Mouse (Mus musculus) limb, embryonic 14.5 days (tissue): ENCODE results near the gene Fxyd1. TPM values are rescaled to one million over a fixed set of nuclear protein-coding genes. Genes with fewer than 3 reads are reported as not detected.

Experiments used
- ATAC-seq: fragments of 200-750 bp; cut with Nextera tagmentation; 2 replicates; pipeline ENCODE4 v1.8.0; 2017; ENCODE audit warnings: low read depth, moderate number of reproducible peaks, moderate TSS enrichment; ENCODE audit not compliant: low FRiP score
- DNase-seq: peaks from one replicate; pipeline ENCODE4 v3.0.0-alpha.2; 2015; ENCODE audit warnings: low spot score
- H3K27ac ChIP-seq: fragments of 300-500 bp; sonication (generic); replicated peaks from 2 replicates; pipeline ENCODE4 v1.5.1; 2014; ENCODE audit warnings: low read depth, mild to moderate bottlenecking, low read length, moderate library complexity, mixed read lengths
- H3K27me3 ChIP-seq: fragments of 300-500 bp; sonication (generic); 2 replicates; pipeline ENCODE4 v1.6.1; 2014; ENCODE audit warnings: low read length, mixed read lengths; ENCODE audit not compliant: control insufficient read depth, insufficient read depth
- H3K36me3 ChIP-seq: fragments of 300-500 bp; sonication (generic); 2 replicates; pipeline ENCODE4 v1.6.1; 2014; ENCODE audit warnings: mild to moderate bottlenecking, low read length, moderate library complexity, mixed read lengths; ENCODE audit not compliant: control insufficient read depth, insufficient read depth
- H3K4me1 ChIP-seq: fragments of 300-500 bp; sonication (generic); 2 replicates; pipeline ENCODE4 v1.6.1; 2014; ENCODE audit warnings: antibody characterized with exemption, low read length, mixed read lengths; ENCODE audit not compliant: control insufficient read depth, insufficient read depth
- H3K4me2 ChIP-seq: fragments of 300-500 bp; sonication (generic); replicated peaks from 2 replicates; pipeline ENCODE4 v1.6.1; 2014; ENCODE audit warnings: low read depth, mild to moderate bottlenecking, low read length, moderate library complexity; ENCODE audit not compliant: severe bottlenecking
- H3K4me3 ChIP-seq: fragments of 300-500 bp; sonication (generic); replicated peaks from 2 replicates; pipeline ENCODE4 v1.5.1; 2014; ENCODE audit warnings: low read length
- H3K9ac ChIP-seq: fragments of 300-500 bp; sonication (generic); 2 replicates; pipeline ENCODE4 v1.6.1; 2014; ENCODE audit warnings: mild to moderate bottlenecking, low read depth, low read length, moderate library complexity; ENCODE audit not compliant: severe bottlenecking
- H3K9me3 ChIP-seq: fragments of 300-500 bp; sonication (generic); 2 replicates; pipeline ENCODE4 v1.6.1; 2016; ENCODE audit warnings: low read length; ENCODE audit not compliant: control insufficient read depth
- POLR2A ChIP-seq: fragments of 200-500 bp; IDR thresholded peaks from 2 replicates; pipeline ENCODE4 v1.8.0; 2012; ENCODE audit warnings: inconsistent platforms, mild to moderate bottlenecking, moderate library complexity, borderline replicate concordance; ENCODE audit not compliant: insufficient read depth, insufficient read length; ENCODE audit errors: extremely low read depth
- WGBS: fragments of 180-500 bp; shearing (Covaris S2); extraction: QIAGEN DNeasy Blood & Tissue Kit; methylation state at CpG from one replicate; pipeline ENCODE4 v1.1.7; 2014; 5-methylcytosine and 5-hydroxymethylcytosine counted together
- microRNA-seq: library from miRNA; unstranded; fragments of <30 nt; microRNA quantifications from one replicate; pipeline ENCODE4, GENCODE M21; 2016
- polyA plus RNA-seq, 2 experiments: library from polyadenylated mRNA; depleted of rRNA in 1 of 2; stranded (reverse) in 1 of 2; unstranded in 1 of 2; fragments of >200 nt; fragmentation: Nextera tagmentation in 1 of 2; extraction: Ambion mirVana in 1 of 2; gene quantifications; 2 replicates each; pipeline versions ENCODE4 v1.2.1 to v1.2.3; 2012 to 2014

The Fxyd1 gene
- polyA plus RNA-seq, 2 experiments, result 92.6 to 95.6 TPM

GRCm38 (mm10) chr7:31017104-31017901 is 39.7 kb downstream of the Fxyd1 start:
- Histone ChIP-seq H3K9ac (no peak overlapping the region), H3K9me3 (no peaks in the 10 kb centered on the region), H3K27me3 (no peaks in the 10 kb centered on the region), H3K4me1 (peaks cover 5% of the 10 kb centered on the region; the same call in 1 of the 2 replicates), H3K27ac (peak overlapping the region; percentile 8; the same call in 1 of the 2 replicates), H3K4me2 (no peak overlapping the region), H3K4me3 (no peak overlapping the region), H3K36me3 (no peaks in the 10 kb centered on the region)
- ATAC-seq (peak; percentile 76; the same call in 1 of the 2 replicates), DNase-seq (peak; percentile 84)
- TF ChIP-seq POLR2A, result no peak
- WGBS, result 29% methylated on average over 10 of the region's 10 CpGs

GRCm38 (mm10) chr7:31012971-31013370 is 44.0 kb downstream of the Fxyd1 start:
- Histone ChIP-seq H3K36me3 (no peaks in the 10 kb centered on the region), H3K4me2 (no peak overlapping the region), H3K9ac (no peak overlapping the region), H3K4me3 (no peak overlapping the region), H3K27ac (no peak overlapping the region), H3K27me3 (no peaks in the 10 kb centered on the region), H3K4me1 (peaks cover 5% of the 10 kb centered on the region; the same call in 1 of the 2 replicates), H3K9me3 (no peaks in the 10 kb centered on the region)
- 85% methylated on average over 5 of the region's 5 CpGs for WGBS
- no peak for TF ChIP-seq POLR2A
- ATAC-seq (no peak), DNase-seq (no peak)

- Histone ChIP-seq H3K9me3 (no peaks in the 10 kb centered on the region), H3K36me3 (no peaks in the 10 kb centered on the region), H3K4me1 (no peaks in the 10 kb centered on the region), H3K9ac (no peak overlapping the region), H3K27ac (no peak overlapping the region), H3K4me2 (no peak overlapping the region), H3K4me3 (no peak overlapping the region), H3K27me3 (no peaks in the 10 kb centered on the region)
- TF ChIP-seq POLR2A, result no peak
- no peak for DNase-seq
- ATAC-seq, result no peak
- WGBS, result 19% methylated on average over 3 of the region's 3 CpGs
These were observed 48.1 kb downstream of the Fxyd1 start for GRCm38 (mm10) chr7:31008889-31009288.

- no peak overlapping the region for H3K4me3 ChIP-seq
- no peak overlapping the region for H3K9ac ChIP-seq
- WGBS, result 70% methylated on average over 1 of the region's 1 CpGs
- no peak overlapping the region for H3K4me2 ChIP-seq
- no peak for TF ChIP-seq POLR2A
- no peaks in the 10 kb centered on the region for H3K36me3 ChIP-seq
- H3K4me1 ChIP-seq, result no peaks in the 10 kb centered on the region
- H3K27me3 ChIP-seq, result no peaks in the 10 kb centered on the region
- no peaks in the 10 kb centered on the region for H3K9me3 ChIP-seq
- ATAC-seq, result peak; percentile 32; the same call in 1 of the 2 replicates
- no peak for DNase-seq
- no peak overlapping the region for H3K27ac ChIP-seq
These were observed 48.8 kb downstream of the Fxyd1 start for GRCm38 (mm10) chr7:31008175-31008574.

GRCm38 (mm10) chr7:31007775-31008174 is 49.2 kb downstream of the Fxyd1 start:
- no peak overlapping the region for H3K9ac ChIP-seq
- H3K27ac ChIP-seq, result no peak overlapping the region
- DNase-seq (no peak), ATAC-seq (no peak)
- H3K4me1 ChIP-seq, result no peaks in the 10 kb centered on the region
- no peak overlapping the region for H3K4me2 ChIP-seq
- H3K36me3 ChIP-seq, result no peaks in the 10 kb centered on the region
- no peaks in the 10 kb centered on the region for H3K27me3 ChIP-seq
- H3K4me3 ChIP-seq, result no peak overlapping the region
- WGBS, result 63% methylated on average over 1 of the region's 1 CpGs
- no peaks in the 10 kb centered on the region for H3K9me3 ChIP-seq
- no peak for TF ChIP-seq POLR2A

- no peak overlapping the region for H3K27ac ChIP-seq
- no peak for DNase-seq
- H3K4me1 ChIP-seq, result peaks cover 10% of the 10 kb centered on the region
- 60% methylated on average over 8 of the region's 8 CpGs for WGBS
- no peak overlapping the region for H3K9ac ChIP-seq
- H3K27me3 ChIP-seq, result no peaks in the 10 kb centered on the region
- H3K9me3 ChIP-seq, result no peaks in the 10 kb centered on the region
- no peaks in the 10 kb centered on the region for H3K36me3 ChIP-seq
- TF ChIP-seq POLR2A, result no peak
- no peak overlapping the region for H3K4me2 ChIP-seq
- no peak for ATAC-seq
- H3K4me3 ChIP-seq, result no peak overlapping the region
These were observed 54.3 kb downstream of the Fxyd1 start for GRCm38 (mm10) chr7:31002650-31003049.

Small RNAs within 50 kb of the gene (microRNA-seq; reads per million reads assigned to microRNA genes)
- gene Mir7050, result not detected

Other genes starting within 250 kb of the Fxyd1 start
- gene Ffar2, start 233.4 kb downstream of the Fxyd1 start, polyA plus RNA-seq (2012; rRNA removed), result 0.12 and 0.18 TPM in 2 replicates
- 0.44 TPM in 1 of 2 replicates, not detected in the other for gene Ffar2, start 233.4 kb downstream of the Fxyd1 start, polyA plus RNA-seq (2014; fragmentation: Nextera tagmentation; extraction: Ambion mirVana)
- not detected in 2 replicates for gene Ffar3, start 201.0 kb downstream of the Fxyd1 start, polyA plus RNA-seq (2012; rRNA removed)
- gene Ffar3, start 201.0 kb downstream of the Fxyd1 start, polyA plus RNA-seq (2014; fragmentation: Nextera tagmentation; extraction: Ambion mirVana), result not detected in 2 replicates
- gene Ffar1, start 195.6 kb downstream of the Fxyd1 start, polyA plus RNA-seq (2012; rRNA removed), result 0.01 and 0.03 TPM in 2 replicates
- gene Ffar1, start 195.6 kb downstream of the Fxyd1 start, polyA plus RNA-seq (2014; fragmentation: Nextera tagmentation; extraction: Ambion mirVana), result not detected in 2 replicates
- gene Cd22, start 176.9 kb downstream of the Fxyd1 start, polyA plus RNA-seq (2012; rRNA removed), result 0.09 and 0.11 TPM in 2 replicates
- gene Cd22, start 176.9 kb downstream of the Fxyd1 start, polyA plus RNA-seq (2014; fragmentation: Nextera tagmentation; extraction: Ambion mirVana), result 0.10 TPM in 1 of 2 replicates, not detected in the other
- 1.2 and 2.4 TPM in 2 replicates for gene Mag, start 142.3 kb downstream of the Fxyd1 start, polyA plus RNA-seq (2012; rRNA removed)
- gene Mag, start 142.3 kb downstream of the Fxyd1 start, polyA plus RNA-seq (2014; fragmentation: Nextera tagmentation; extraction: Ambion mirVana), result 0.35 and 1.2 TPM in 2 replicates
- 0.55 TPM in 1 of 2 replicates, not detected in the other for gene Hamp2, start 132.5 kb downstream of the Fxyd1 start, polyA plus RNA-seq (2012; rRNA removed)
- not detected in 2 replicates for gene Hamp2, start 132.5 kb downstream of the Fxyd1 start, polyA plus RNA-seq (2014; fragmentation: Nextera tagmentation; extraction: Ambion mirVana)
- gene Hamp, start 113.2 kb downstream of the Fxyd1 start, polyA plus RNA-seq (2012; rRNA removed), result 0.23 TPM in 1 of 2 replicates, not detected in the other
- gene Hamp, start 113.2 kb downstream of the Fxyd1 start, polyA plus RNA-seq (2014; fragmentation: Nextera tagmentation; extraction: Ambion mirVana), result not detected in 2 replicates
- gene Usf2, start 100.4 kb downstream of the Fxyd1 start, polyA plus RNA-seq (2012; rRNA removed), result 150 and 169 TPM in 2 replicates
- 24.0 and 24.5 TPM in 2 replicates for gene Usf2, start 100.4 kb downstream of the Fxyd1 start, polyA plus RNA-seq (2014; fragmentation: Nextera tagmentation; extraction: Ambion mirVana)
- gene Lsr, start 83.7 kb downstream of the Fxyd1 start, polyA plus RNA-seq (2012; rRNA removed), result 24.3 and 32.3 TPM in 2 replicates
- 29.4 and 29.9 TPM in 2 replicates for gene Lsr, start 83.7 kb downstream of the Fxyd1 start, polyA plus RNA-seq (2014; fragmentation: Nextera tagmentation; extraction: Ambion mirVana)
- gene Fam187b, start 83.4 kb downstream of the Fxyd1 start, polyA plus RNA-seq (2012; rRNA removed), result 1.4 TPM in 2 replicates
- gene Fam187b, start 83.4 kb downstream of the Fxyd1 start, polyA plus RNA-seq (2014; fragmentation: Nextera tagmentation; extraction: Ambion mirVana), result 1.1 and 1.4 TPM in 2 replicates
- 17.4 and 20.5 TPM in 2 replicates for gene Fxyd5, start 14.7 kb downstream of the Fxyd1 start, polyA plus RNA-seq (2012; rRNA removed)
- 28.8 and 31.3 TPM in 2 replicates for gene Fxyd5, start 14.7 kb downstream of the Fxyd1 start, polyA plus RNA-seq (2014; fragmentation: Nextera tagmentation; extraction: Ambion mirVana)
- gene Fxyd7, start 5.7 kb downstream of the Fxyd1 start, polyA plus RNA-seq (2012; rRNA removed), result 14.9 and 19.3 TPM in 2 replicates
- 15.3 and 16.2 TPM in 2 replicates for gene Fxyd7, start 5.7 kb downstream of the Fxyd1 start, polyA plus RNA-seq (2014; fragmentation: Nextera tagmentation; extraction: Ambion mirVana)
- 2.0 and 2.8 TPM in 2 replicates for gene Lgi4, start 2.1 kb upstream of the Fxyd1 start, polyA plus RNA-seq (2012; rRNA removed)
- 0.39 and 1.1 TPM in 2 replicates for gene Lgi4, start 2.1 kb upstream of the Fxyd1 start, polyA plus RNA-seq (2014; fragmentation: Nextera tagmentation; extraction: Ambion mirVana)
- 39.8 and 45.9 TPM in 2 replicates for gene Fxyd3, start 19.5 kb upstream of the Fxyd1 start, polyA plus RNA-seq (2012; rRNA removed)
- gene Fxyd3, start 19.5 kb upstream of the Fxyd1 start, polyA plus RNA-seq (2014; fragmentation: Nextera tagmentation; extraction: Ambion mirVana), result 68.9 and 79.5 TPM in 2 replicates
- 5.5 and 6.6 TPM in 2 replicates for gene Hpn, start 58.1 kb upstream of the Fxyd1 start, polyA plus RNA-seq (2012; rRNA removed)
- 2.5 and 3.1 TPM in 2 replicates for gene Hpn, start 58.1 kb upstream of the Fxyd1 start, polyA plus RNA-seq (2014; fragmentation: Nextera tagmentation; extraction: Ambion mirVana)
- gene Scn1b, start 69.8 kb upstream of the Fxyd1 start, polyA plus RNA-seq (2012; rRNA removed), result 15.0 and 16.4 TPM in 2 replicates
- gene Scn1b, start 69.8 kb upstream of the Fxyd1 start, polyA plus RNA-seq (2014; fragmentation: Nextera tagmentation; extraction: Ambion mirVana), result 6.1 and 6.5 TPM in 2 replicates
- 157 and 216 TPM in 2 replicates for gene Gramd1a, start 98.7 kb upstream of the Fxyd1 start, polyA plus RNA-seq (2012; rRNA removed)
- gene Gramd1a, start 98.7 kb upstream of the Fxyd1 start, polyA plus RNA-seq (2014; fragmentation: Nextera tagmentation; extraction: Ambion mirVana), result 59.8 and 83.0 TPM in 2 replicates
- gene Scgb2b2, start 233.3 kb upstream of the Fxyd1 start, polyA plus RNA-seq (2012; rRNA removed), result not detected in 2 replicates
- gene Scgb2b2, start 233.3 kb upstream of the Fxyd1 start, polyA plus RNA-seq (2014; fragmentation: Nextera tagmentation; extraction: Ambion mirVana), result not detected in 2 replicates
- not detected in 2 replicates for gene Scgb1b2, start 234.6 kb upstream of the Fxyd1 start, polyA plus RNA-seq (2012; rRNA removed)
- not detected in 2 replicates for gene Scgb1b2, start 234.6 kb upstream of the Fxyd1 start, polyA plus RNA-seq (2014; fragmentation: Nextera tagmentation; extraction: Ambion mirVana)